ENCODE assay signal across 24 mouse cellular contexts in the genomic region with DNA sequence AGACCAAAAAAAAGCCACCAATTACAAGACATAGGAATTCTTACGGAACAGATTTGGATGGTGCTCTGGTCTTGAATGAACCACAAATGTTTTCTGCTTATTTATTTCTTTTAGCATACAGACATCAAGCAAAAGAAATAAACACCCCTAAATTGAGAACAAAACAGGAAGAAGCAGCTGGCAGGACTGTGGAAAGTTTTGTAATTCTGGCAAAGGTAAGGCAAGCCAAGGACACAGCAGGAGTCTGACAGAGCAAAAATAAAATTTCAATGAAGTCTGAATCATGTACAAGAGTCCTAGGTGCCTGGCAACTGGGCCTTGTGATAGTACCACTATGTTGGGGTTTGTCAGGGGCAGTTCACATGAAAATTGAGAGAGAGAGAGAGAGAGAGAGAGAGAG. TPM values are rescaled to one million over a fixed set of nuclear protein-coding genes. Genes with fewer than 3 reads are reported as not detected.
DNase-seq lines count a peak whose midpoint lies in the region; ATAC-seq lines count a peak whose summit lies in the region.
"Had no signal": no experiment of that assay in that cellular context is flagged by ENCODE, and none has a peak within 500 bp of the region (broad histone marks: within the 10 kb centered on the region; RNA-seq: fewer than 3 reads in every experiment).

No protein-coding gene starts in this region.

- ATAC-seq in midbrain, embryonic 15.5 days (replicated peaks): no peak
- ATAC-seq: CD4-positive, CD25-positive, alpha-beta regulatory T cell, adult 4 months; forebrain, embryonic 14.5 days; forebrain, embryonic 16.5 days had no signal

- peaks cover 51% of the 10 kb centered on the region for H3K27me3 ChIP-seq in midbrain, embryonic 15.5 days (replicated peaks)
- H3K27me3 ChIP-seq: CH12.LX had no signal

- H3K4me3 ChIP-seq in brown adipose tissue, adult 24 weeks (ENCODE audit: insufficient read depth, low read depth, low read length): no peak overlapping the region
- no peak overlapping the region for H3K4me3 ChIP-seq in midbrain, embryonic 15.5 days
- H3K4me3 ChIP-seq: embryonic facial prominence, embryonic 13.5 days; embryonic facial prominence, embryonic 15.5 days; erythroblast, embryonic 14.5 days; forebrain, embryonic 10.5 days; forebrain, embryonic 12.5 days had no signal

- no peaks in the 10 kb centered on the region for H3K4me1 ChIP-seq in brown adipose tissue, adult 24 weeks (ENCODE audit: control insufficient read depth, insufficient read depth, insufficient read length, low read length)
- H3K4me1 ChIP-seq in midbrain, embryonic 15.5 days: no peaks in the 10 kb centered on the region
- H3K4me1 ChIP-seq: embryonic facial prominence, embryonic 13.5 days; embryonic facial prominence, embryonic 15.5 days; forebrain, embryonic 12.5 days had no signal

- H3K9ac ChIP-seq in midbrain, embryonic 15.5 days: no peak overlapping the region
- H3K9ac ChIP-seq: embryonic facial prominence, embryonic 13.5 days; embryonic facial prominence, embryonic 15.5 days; forebrain, embryonic 12.5 days had no signal

- H3K9me3 ChIP-seq in midbrain, embryonic 15.5 days: no peaks in the 10 kb centered on the region
- H3K9me3 ChIP-seq: embryonic facial prominence, embryonic 13.5 days; embryonic facial prominence, embryonic 15.5 days; forebrain, embryonic 10.5 days; forebrain, embryonic 12.5 days; G1E had no signal

- H3K36me3 ChIP-seq in midbrain, embryonic 15.5 days (replicated peaks): no peaks in the 10 kb centered on the region
- H3K36me3 ChIP-seq: embryonic facial prominence, embryonic 13.5 days; embryonic facial prominence, embryonic 15.5 days; forebrain, embryonic 10.5 days; forebrain, embryonic 12.5 days; G1E had no signal

- WGBS in midbrain, embryonic 15.5 days: 97% methylated on average over 1 of the region's 1 CpGs

- H3K4me2 ChIP-seq in midbrain, embryonic 15.5 days: no peak overlapping the region
- H3K4me2 ChIP-seq: embryonic facial prominence, embryonic 13.5 days; embryonic facial prominence, embryonic 15.5 days; forebrain, embryonic 12.5 days had no signal

- H3K27ac ChIP-seq in brown adipose tissue, adult 24 weeks (replicated peaks; ENCODE audit: low read depth, low read length): peak overlapping the region; percentile 48; the same call in 1 of the 2 replicates
- H3K27ac ChIP-seq in midbrain, embryonic 15.5 days: no peak overlapping the region
- H3K27ac ChIP-seq: embryonic facial prominence, embryonic 13.5 days; embryonic facial prominence, embryonic 15.5 days; forebrain, embryonic 10.5 days; forebrain, embryonic 12.5 days had no signal

- peak; percentile 23 for DNase-seq in adrenal gland, adult 2 months
- DNase-seq in adrenal gland, postnatal 10 days: no peak
- DNase-seq in Muller cell, postnatal 12 days (ENCODE audit: inconsistent ontology term): peak; percentile 27
- DNase-seq: adrenal gland, postnatal 14 days; B cell, adult 2 months; cerebellum, adult 11 months; cerebellum, adult 18-20 months; cerebellum, adult 8-10 months; cerebellum, adult 9-11 months; cerebellum, postnatal 14 days; cerebellum, postnatal 36 days; embryo, embryonic 11 days had no signal

RNA-seq across cellular contexts. Expression of a gene that starts 14.8 kb away (rescaled TPM):
- 10 to 100 TPM; 19.6 to 28.6 TPM for total RNA-seq in adrenal gland, adult 2 months (2021)
- polyA plus RNA-seq in adrenal gland, adult 2 months (2012; rRNA removed): 1.7 and 1.8 TPM in 2 replicates
- 10 to 100 TPM; 27.0 to 36.8 TPM for total RNA-seq in adrenal gland, postnatal 10 days (2021)
- polyA plus RNA-seq in brown adipose tissue, adult 24 weeks (2012; ENCODE audit: insufficient read depth, insufficient read length, missing spikeins): 7.2 and 10.8 TPM in 2 replicates
- polyA plus RNA-seq in midbrain, embryonic 15.5 days (2015; fragmentation: Nextera tagmentation; extraction: Ambion mirVana): 25.6 and 26.5 TPM in 2 replicates
